Mouse (Mus musculus) forebrain, embryonic 10.5 days (tissue): ENCODE data around the gene Cenpb. TPM values are rescaled to one million over a fixed set of nuclear protein-coding genes. Genes with fewer than 3 reads are reported as not detected.

Source experiments
- DNase-seq: peaks from one replicate; pipeline ENCODE4 v3.0.0-alpha.2; 2017; ENCODE audit warnings: low spot score; ENCODE audit errors: extremely low spot score
- H3K27ac ChIP-seq: fragments of 300-500 bp; sonication (generic); 2 replicates; pipeline ENCODE4 v1.5.1; 2016; ENCODE audit warnings: mild to moderate bottlenecking
- H3K27me3 ChIP-seq: fragments of 300-500 bp; sonication (generic); 2 replicates; pipeline ENCODE4 v1.6.1; 2016; ENCODE audit warnings: mild to moderate bottlenecking; ENCODE audit not compliant: poor library complexity, severe bottlenecking
- H3K36me3 ChIP-seq: fragments of 300-500 bp; sonication (generic); replicated peaks from 2 replicates; pipeline ENCODE4 v1.6.1; 2016; ENCODE audit warnings: mild to moderate bottlenecking, moderate library complexity
- H3K4me1 ChIP-seq: fragments of 300-500 bp; sonication (generic); 2 replicates; pipeline ENCODE4 v1.6.1; 2016
- H3K4me3 ChIP-seq: fragments of 300-500 bp; sonication (generic); 2 replicates; pipeline ENCODE4 v1.5.1; 2016; ENCODE audit warnings: mild to moderate bottlenecking, moderate library complexity
- H3K9me3 ChIP-seq: fragments of 300-500 bp; sonication (generic); 2 replicates; pipeline ENCODE4 v1.6.1; 2016; ENCODE audit warnings: mild to moderate bottlenecking, moderate library complexity
- WGBS: fragments of 180-500 bp; shearing (Covaris S2); methylation state at CpG from one replicate; pipeline ENCODE4 v1.1.7; 2016; 5-methylcytosine and 5-hydroxymethylcytosine counted together
- polyA plus RNA-seq: library from polyadenylated mRNA; unstranded; fragments of >200 nt; fragmentation: Nextera tagmentation; extraction: Ambion mirVana; gene quantifications from 2 replicates; pipeline ENCODE4 v1.2.1, GENCODE M21; 2016

Gene Cenpb
- polyA plus RNA-seq, 1 experiment from 2014 or later, result 10.0 TPM

- H3K4me3 ChIP-seq, result peak overlapping the region; percentile 64
- H3K4me1 ChIP-seq, result peaks cover 41% of the 10 kb centered on the region
- DNase-seq, result no peak
- H3K27ac ChIP-seq, result peak overlapping the region; percentile 90
- no peaks in the 10 kb centered on the region for H3K27me3 ChIP-seq
- WGBS, result 78% methylated on average over 4 of the region's 4 CpGs
- H3K9me3 ChIP-seq, result no peaks in the 10 kb centered on the region
- peaks cover 15% of the 10 kb centered on the region for H3K36me3 ChIP-seq
These were observed 29.4 kb upstream of the Cenpb start for GRCm38 (mm10) chr2:131209125-131209795.

- Histone ChIP-seq H3K4me3 (no peak overlapping the region), H3K27me3 (no peaks in the 10 kb centered on the region), H3K36me3 (peaks cover 12% of the 10 kb centered on the region), H3K9me3 (no peaks in the 10 kb centered on the region), H3K4me1 (peaks cover 36% of the 10 kb centered on the region), H3K27ac (no peak overlapping the region)
- DNase-seq, result no peak
- WGBS, result 93% methylated on average over 2 of the region's 2 CpGs
These were observed 28.5 kb upstream of the Cenpb start for GRCm38 (mm10) chr2:131208356-131208755.

- WGBS, result 87% methylated on average over 4 of the region's 4 CpGs
- H3K9me3 ChIP-seq, result no peaks in the 10 kb centered on the region
- H3K36me3 ChIP-seq, result no peaks in the 10 kb centered on the region
- peaks cover 26% of the 10 kb centered on the region for H3K4me1 ChIP-seq
- H3K4me3 ChIP-seq, result no peak within 1 kb of the TSS
- no peaks in the 10 kb centered on the region for H3K27me3 ChIP-seq
- H3K27ac ChIP-seq, result no peak within 1 kb of the TSS
- no peak for DNase-seq
These were observed 26.9 kb upstream of the Cenpb start, which contains the start of gene Ap5s1 for GRCm38 (mm10) chr2:131206778-131207177. Gene Ap5s1 (plus strand): TSS chr2:131207078.

- 88% methylated on average over 8 of the region's 8 CpGs for WGBS
- 0 out of 2 replicates have a peak overlapping the region, but pooled peaks have one; percentile 66 for H3K27ac ChIP-seq
- H3K4me3 ChIP-seq, result no peak overlapping the region
- H3K36me3 ChIP-seq, result peaks cover 9% of the 10 kb centered on the region
- peaks cover 18% of the 10 kb centered on the region for H3K4me1 ChIP-seq
- no peaks in the 10 kb centered on the region for H3K9me3 ChIP-seq
- DNase-seq, result no peak
- no peaks in the 10 kb centered on the region for H3K27me3 ChIP-seq
These were observed 25.8 kb upstream of the Cenpb start for GRCm38 (mm10) chr2:131205521-131206182.

- no peak overlapping the region for H3K4me3 ChIP-seq
- no peaks in the 10 kb centered on the region for H3K27me3 ChIP-seq
- 62% methylated on average over 7 of the region's 7 CpGs for WGBS
- DNase-seq, result no peak
- H3K4me1 ChIP-seq, result peaks cover 10% of the 10 kb centered on the region
- H3K27ac ChIP-seq, result peak overlapping the region; percentile 66
- no peaks in the 10 kb centered on the region for H3K9me3 ChIP-seq
- peaks cover 21% of the 10 kb centered on the region for H3K36me3 ChIP-seq
These were observed 24.6 kb upstream of the Cenpb start for GRCm38 (mm10) chr2:131204410-131204981.

- Histone ChIP-seq H3K4me1 (peaks cover 5% of the 10 kb centered on the region), H3K36me3 (peaks cover 26% of the 10 kb centered on the region), H3K27me3 (no peaks in the 10 kb centered on the region), H3K9me3 (no peaks in the 10 kb centered on the region), H3K27ac (no peak overlapping the region), H3K4me3 (no peak overlapping the region)
- DNase-seq, result no peak
- WGBS, result 94% methylated on average over 6 of the region's 6 CpGs
These were observed 24.0 kb upstream of the Cenpb start for GRCm38 (mm10) chr2:131203816-131204409.

- H3K4me1 ChIP-seq, result peaks cover 10% of the 10 kb centered on the region
- no peak overlapping the region for H3K4me3 ChIP-seq
- no peak overlapping the region for H3K27ac ChIP-seq
- WGBS, result 92% methylated on average over 3 of the region's 3 CpGs
- no peaks in the 10 kb centered on the region for H3K27me3 ChIP-seq
- no peak for DNase-seq
- peaks cover 50% of the 10 kb centered on the region for H3K36me3 ChIP-seq
- no peaks in the 10 kb centered on the region for H3K9me3 ChIP-seq
These were observed 21.4 kb upstream of the Cenpb start for GRCm38 (mm10) chr2:131201262-131201661.

- no peak for DNase-seq
- Histone ChIP-seq H3K9me3 (no peaks in the 10 kb centered on the region), H3K36me3 (peaks cover 56% of the 10 kb centered on the region), H3K27ac (no peak overlapping the region), H3K4me3 (no peak overlapping the region), H3K27me3 (no peaks in the 10 kb centered on the region), H3K4me1 (peaks cover 10% of the 10 kb centered on the region)
- WGBS, result 85% methylated on average over 2 of the region's 2 CpGs
These were observed 20.8 kb upstream of the Cenpb start for GRCm38 (mm10) chr2:131200710-131201109.

GRCm38 (mm10) chr2:131196606-131197316 lies 16.9 kb upstream of the Cenpb start:
- Histone ChIP-seq H3K36me3 (peaks cover 94% of the 10 kb centered on the region), H3K27me3 (no peaks in the 10 kb centered on the region), H3K9me3 (no peaks in the 10 kb centered on the region), H3K27ac (no peak overlapping the region), H3K4me1 (peaks cover 7% of the 10 kb centered on the region), H3K4me3 (no peak overlapping the region)
- no peak for DNase-seq
- 94% methylated on average over 16 of the region's 16 CpGs for WGBS

- DNase-seq, result no peak
- Histone ChIP-seq H3K36me3 (peaks cover 71% of the 10 kb centered on the region), H3K27ac (peak overlapping the region; percentile 83), H3K4me3 (peak overlapping the region; percentile 22; the same call in 1 of the 2 replicates), H3K27me3 (peaks cover 3% of the 10 kb centered on the region), H3K4me1 (peaks cover 58% of the 10 kb centered on the region), H3K9me3 (no peaks in the 10 kb centered on the region)
- 67% methylated on average over 7 of the region's 7 CpGs for WGBS
These were observed 11.1 kb upstream of the Cenpb start for GRCm38 (mm10) chr2:131191005-131191390.

- peaks cover 65% of the 10 kb centered on the region for H3K36me3 ChIP-seq
- peaks cover 62% of the 10 kb centered on the region for H3K4me1 ChIP-seq
- H3K9me3 ChIP-seq, result no peaks in the 10 kb centered on the region
- peaks cover 9% of the 10 kb centered on the region for H3K27me3 ChIP-seq
- H3K4me3 ChIP-seq, result peak overlapping the region; percentile 22; the same call in 1 of the 2 replicates
- H3K27ac ChIP-seq, result peak overlapping the region; percentile 83
- DNase-seq, result peak; percentile 70
- WGBS, result 15% methylated on average over 10 of the region's 10 CpGs
These were observed 10.6 kb upstream of the Cenpb start for GRCm38 (mm10) chr2:131190344-131191004.
